Mouse (Mus musculus) liver, postnatal 0 days (tissue): ENCODE measurements at regions not wholly inside any gene's neighbourhood (a gene's known extent, or its start where the extent isn't known, plus 50 kb on each side); places are given as distances from the start of the nearest gene placed in this dataset.
A peak's percentile ranks its signal among the peaks of the same experiment; 100 is the strongest.

Source experiments
- CTCF ChIP-seq: sonication (generic); IDR thresholded peaks from 2 replicates; pipeline ENCODE4 v1.5.1; 2016; ENCODE audit warnings: antibody characterized with exemption, low read depth
- EP300 ChIP-seq: IDR thresholded peaks from 2 replicates; pipeline ENCODE4 v1.6.1; 2016; ENCODE audit warnings: antibody characterized with exemption, low read depth, mild to moderate bottlenecking

- TF ChIP-seq EP300 = 0 out of 2 replicates have a peak, but pooled peaks have one; percentile 40
- TF ChIP-seq CTCF = no peak
Measured at GRCm38 (mm10) chr2:167781496-167781895, 91.9 kb upstream of the Tmem189 start.
